Mouse (Mus musculus) bone marrow macrophage, adult 2 months (primary cell): ENCODE data around the gene Ttc7b. TPM values are rescaled to one million over a fixed set of nuclear protein-coding genes. Genes with fewer than 3 reads are reported as not detected.
A peak's percentile ranks its signal among the peaks of the same experiment; 100 is the strongest.

Experiments
- H3K27ac ChIP-seq: 2 replicates; pipeline ENCODE4 v1.5.1; 2012; ENCODE audit warnings: low read depth, low read length; ENCODE audit not compliant: insufficient read depth
- H3K4me1 ChIP-seq: 2 replicates; pipeline ENCODE4 v1.6.1; 2012; ENCODE audit warnings: low read length; ENCODE audit not compliant: control insufficient read depth, insufficient read depth
- H3K4me3 ChIP-seq: 2 replicates; pipeline ENCODE4 v1.5.1; 2012; ENCODE audit warnings: mild to moderate bottlenecking, low read length, moderate library complexity; ENCODE audit not compliant: insufficient read depth
- CTCF ChIP-seq: IDR thresholded peaks from 2 replicates; pipeline ENCODE4 v1.5.1; 2012; ENCODE audit warnings: low read depth, mild to moderate bottlenecking, low read length, moderate library complexity
- POLR2A ChIP-seq: IDR thresholded peaks from 2 replicates; pipeline ENCODE4 v1.6.1; 2012; ENCODE audit warnings: mild to moderate bottlenecking, low read depth, low read length, borderline replicate concordance
- polyA plus RNA-seq: library from polyadenylated mRNA; stranded (reverse); fragments of >200 nt; gene quantifications from 2 replicates; pipeline ENCODE4 v1.2.4, GENCODE M21; 2012; ENCODE audit not compliant: missing spikeins, insufficient read depth, insufficient read length

Gene Ttc7b
- polyA plus RNA-seq, 1 experiment = 18.8 TPM

GRCm38 (mm10) chr12:100495083-100495482 is 25.5 kb downstream of the Ttc7b start:
- Histone ChIP-seq H3K4me3 (no peak overlapping the region), H3K4me1 (peaks cover 20% of the 10 kb centered on the region)
- no peak for TF ChIP-seq CTCF
- no peak for TF ChIP-seq POLR2A

GRCm38 (mm10) chr12:100493211-100493610 is 27.4 kb downstream of the Ttc7b start:
- Histone ChIP-seq H3K4me1 (peaks cover 5% of the 10 kb centered on the region), H3K4me3 (no peak overlapping the region), H3K27ac (no peak overlapping the region)
- TF ChIP-seq CTCF = no peak

More at GRCm38 (mm10) chr12:100495083-100495482, 25.5 kb downstream of the Ttc7b start:
- H3K27ac ChIP-seq = no peak overlapping the region

GRCm38 (mm10) chr12:100492676-100493075 is 27.9 kb downstream of the Ttc7b start:
- Histone ChIP-seq H3K27ac (no peak overlapping the region), H3K4me3 (no peak overlapping the region), H3K4me1 (peaks cover 3% of the 10 kb centered on the region; the same call in 1 of the 2 replicates)
- no peak for TF ChIP-seq POLR2A
- TF ChIP-seq CTCF = no peak

- peaks cover 3% of the 10 kb centered on the region; the same call in 1 of the 2 replicates for H3K4me1 ChIP-seq
- TF ChIP-seq POLR2A = no peak
- no peak for TF ChIP-seq CTCF
- H3K27ac ChIP-seq = no peak overlapping the region
- no peak overlapping the region for H3K4me3 ChIP-seq
These were observed 28.5 kb downstream of the Ttc7b start for GRCm38 (mm10) chr12:100491967-100492611.

- Histone ChIP-seq H3K4me1 (peaks cover 3% of the 10 kb centered on the region; the same call in 1 of the 2 replicates), H3K4me3 (no peak overlapping the region), H3K27ac (no peak overlapping the region)
- TF ChIP-seq CTCF (no peak), POLR2A (no peak)
These were observed 30.8 kb downstream of the Ttc7b start for GRCm38 (mm10) chr12:100489799-100490198.

GRCm38 (mm10) chr12:100488368-100488767 is 32.3 kb downstream of the Ttc7b start:
- no peak overlapping the region for H3K27ac ChIP-seq
- H3K4me3 ChIP-seq = no peak overlapping the region
- TF ChIP-seq POLR2A (no peak), CTCF (no peak)
- H3K4me1 ChIP-seq = peaks cover 3% of the 10 kb centered on the region; the same call in 1 of the 2 replicates

- no peak overlapping the region for H3K27ac ChIP-seq
- no peaks in the 10 kb centered on the region for H3K4me1 ChIP-seq
- H3K4me3 ChIP-seq = no peak overlapping the region
- TF ChIP-seq POLR2A (no peak), CTCF (peak; percentile 28; the same call in 1 of the 2 replicates)
These were observed 34.4 kb downstream of the Ttc7b start for GRCm38 (mm10) chr12:100486232-100486631.

GRCm38 (mm10) chr12:100483054-100483453 is 37.6 kb downstream of the Ttc7b start:
- H3K4me1 ChIP-seq = no peaks in the 10 kb centered on the region
- TF ChIP-seq POLR2A = no peak
- TF ChIP-seq CTCF = no peak
- no peak overlapping the region for H3K27ac ChIP-seq

GRCm38 (mm10) chr12:100482255-100482654 is 38.4 kb downstream of the Ttc7b start:
- H3K4me1 ChIP-seq = no peaks in the 10 kb centered on the region
- TF ChIP-seq CTCF = no peak
- TF ChIP-seq POLR2A = no peak
- no peak overlapping the region for H3K4me3 ChIP-seq
- no peak overlapping the region for H3K27ac ChIP-seq

More at GRCm38 (mm10) chr12:100483054-100483453, 37.6 kb downstream of the Ttc7b start:
- no peak overlapping the region for H3K4me3 ChIP-seq

- TF ChIP-seq POLR2A (no peak), CTCF (no peak)
These were observed 39.1 kb downstream of the Ttc7b start for GRCm38 (mm10) chr12:100481443-100482026.

More at GRCm38 (mm10) chr12:100481443-100482026, 39.1 kb downstream of the Ttc7b start:
- H3K4me3 ChIP-seq = no peak overlapping the region
- H3K4me1 ChIP-seq = no peaks in the 10 kb centered on the region
- H3K27ac ChIP-seq = no peak overlapping the region
